Mouse (Mus musculus) forebrain, embryonic 13.5 days (tissue): ENCODE results near the gene Canx. TPM values are rescaled to one million over a fixed set of nuclear protein-coding genes. Genes with fewer than 3 reads are reported as not detected.

ENCODE experiments used
- ATAC-seq: fragments of 200-750 bp; cut with Nextera tagmentation; 2 replicates; pipeline ENCODE4 v1.8.0; 2017
- H3K27ac ChIP-seq: fragments of 300-500 bp; sonication (generic); 2 replicates; pipeline ENCODE4 v1.5.1; 2015; ENCODE audit warnings: inconsistent platforms, mild to moderate bottlenecking, moderate library complexity
- H3K27me3 ChIP-seq: fragments of 300-500 bp; sonication (generic); 2 replicates; pipeline ENCODE4 v1.6.1; 2015; ENCODE audit warnings: mild to moderate bottlenecking, inconsistent platforms
- H3K36me3 ChIP-seq: fragments of 300-500 bp; sonication (generic); 2 replicates; pipeline ENCODE4 v1.6.1; 2015; ENCODE audit warnings: mild to moderate bottlenecking, inconsistent platforms; ENCODE audit not compliant: poor library complexity, severe bottlenecking
- H3K4me1 ChIP-seq: fragments of 300-500 bp; sonication (generic); 2 replicates; pipeline ENCODE4 v1.6.1; 2015; ENCODE audit warnings: inconsistent platforms
- H3K4me2 ChIP-seq: fragments of 300-500 bp; sonication (generic); 2 replicates; pipeline ENCODE4 v1.6.1; 2015; ENCODE audit warnings: inconsistent platforms, mild to moderate bottlenecking, moderate library complexity
- H3K4me3 ChIP-seq: fragments of 300-500 bp; sonication (generic); 2 replicates; pipeline ENCODE4 v1.5.1; 2015; ENCODE audit warnings: mild to moderate bottlenecking, inconsistent platforms
- H3K9ac ChIP-seq: fragments of 300-500 bp; sonication (generic); 2 replicates; pipeline ENCODE4 v1.6.1; 2015; ENCODE audit warnings: mild to moderate bottlenecking, inconsistent platforms
- H3K9me3 ChIP-seq: fragments of 300-500 bp; sonication (generic); replicated peaks from 2 replicates; pipeline ENCODE4 v1.6.1; 2016; ENCODE audit warnings: inconsistent platforms
- WGBS: fragments of 180-500 bp; shearing (Covaris S2); methylation state at CpG from one replicate; pipeline ENCODE4 v1.1.7; 2015; 5-methylcytosine and 5-hydroxymethylcytosine counted together
- polyA plus RNA-seq: library from polyadenylated mRNA; unstranded; fragments of >200 nt; fragmentation: Nextera tagmentation; extraction: Ambion mirVana; gene quantifications from 2 replicates; pipeline ENCODE4 v1.2.1, GENCODE M21; 2015

The Canx gene
- polyA plus RNA-seq, 1 experiment from 2014 or later: 243 TPM

- Histone ChIP-seq H3K4me1 (no peaks in the 10 kb centered on the region), H3K27ac (no peak overlapping the region), H3K9me3 (no peaks in the 10 kb centered on the region), H3K36me3 (peaks cover 65% of the 10 kb centered on the region), H3K4me3 (no peak overlapping the region), H3K9ac (no peak overlapping the region), H3K4me2 (no peak overlapping the region), H3K27me3 (no peaks in the 10 kb centered on the region)
- ATAC-seq: no peak
- whole genome bisulfite sequencing: 90% methylated on average over 8 of the region's 8 CpGs
These were observed 59.5 kb downstream of the Canx start for GRCm38 (mm10) chr11:50265931-50266330.

- H3K36me3 ChIP-seq: peaks cover 92% of the 10 kb centered on the region
These were observed 62.3 kb downstream of the Canx start for GRCm38 (mm10) chr11:50263198-50263597.

GRCm38 (mm10) chr11:50262020-50262419, 63.5 kb downstream of the Canx start:
- Histone ChIP-seq H3K27ac (no peak overlapping the region), H3K4me2 (no peak overlapping the region), H3K36me3 (peaks cover 98% of the 10 kb centered on the region), H3K9me3 (no peaks in the 10 kb centered on the region), H3K4me3 (no peak overlapping the region), H3K9ac (no peak overlapping the region), H3K27me3 (no peaks in the 10 kb centered on the region), H3K4me1 (no peaks in the 10 kb centered on the region)
- 92% methylated on average over 4 of the region's 4 CpGs for WGBS
- ATAC-seq: no peak

More at GRCm38 (mm10) chr11:50263198-50263597, 62.3 kb downstream of the Canx start:
- Histone ChIP-seq H3K9me3 (no peaks in the 10 kb centered on the region), H3K27me3 (no peaks in the 10 kb centered on the region), H3K4me1 (no peaks in the 10 kb centered on the region), H3K4me3 (no peak overlapping the region), H3K9ac (no peak overlapping the region), H3K4me2 (no peak overlapping the region), H3K27ac (no peak overlapping the region)
- no peak for ATAC-seq
- WGBS: 95% methylated on average over 3 of the region's 3 CpGs

GRCm38 (mm10) chr11:50258310-50258709, 67.2 kb downstream of the Canx start:
- ATAC-seq: no peak
- Histone ChIP-seq H3K9ac (no peak overlapping the region), H3K36me3 (peaks cover 75% of the 10 kb centered on the region), H3K27ac (no peak overlapping the region), H3K9me3 (no peaks in the 10 kb centered on the region), H3K4me2 (no peak overlapping the region), H3K4me1 (no peaks in the 10 kb centered on the region), H3K27me3 (no peaks in the 10 kb centered on the region), H3K4me3 (no peak overlapping the region)
- WGBS: 86% methylated on average over 7 of the region's 7 CpGs

- ATAC-seq: no peak
- WGBS: 89% methylated on average over 7 of the region's 7 CpGs
These were observed 68.9 kb downstream of the Canx start for GRCm38 (mm10) chr11:50256615-50257014.

GRCm38 (mm10) chr11:50254010-50254580, 71.4 kb downstream of the Canx start:
- no peak overlapping the region for H3K9ac ChIP-seq
- WGBS: 78% methylated on average over 12 of the region's 12 CpGs
- ATAC-seq: peak; percentile 23; the same call in 1 of the 2 replicates

More at GRCm38 (mm10) chr11:50256615-50257014, 68.9 kb downstream of the Canx start:
- Histone ChIP-seq H3K27me3 (no peaks in the 10 kb centered on the region), H3K9me3 (no peaks in the 10 kb centered on the region), H3K36me3 (peaks cover 58% of the 10 kb centered on the region), H3K27ac (no peak overlapping the region), H3K4me3 (no peak overlapping the region), H3K4me2 (no peak overlapping the region), H3K9ac (no peak overlapping the region), H3K4me1 (no peaks in the 10 kb centered on the region)

GRCm38 (mm10) chr11:50253393-50253792, 72.1 kb downstream of the Canx start:
- Histone ChIP-seq H3K4me3 (no peak overlapping the region), H3K4me2 (no peak overlapping the region), H3K36me3 (peaks cover 26% of the 10 kb centered on the region), H3K27me3 (no peaks in the 10 kb centered on the region), H3K9me3 (no peaks in the 10 kb centered on the region), H3K4me1 (no peaks in the 10 kb centered on the region), H3K27ac (no peak overlapping the region), H3K9ac (no peak overlapping the region)
- WGBS: 80% methylated on average over 1 of the region's 1 CpGs
- ATAC-seq: 0 out of 2 replicates have a peak, but pooled peaks have one; percentile 43

More at GRCm38 (mm10) chr11:50254010-50254580, 71.4 kb downstream of the Canx start:
- Histone ChIP-seq H3K4me2 (no peak overlapping the region), H3K27me3 (no peaks in the 10 kb centered on the region), H3K36me3 (peaks cover 33% of the 10 kb centered on the region), H3K4me3 (no peak overlapping the region), H3K9me3 (no peaks in the 10 kb centered on the region), H3K4me1 (no peaks in the 10 kb centered on the region), H3K27ac (no peak overlapping the region)

- Histone ChIP-seq H3K9ac (no peak overlapping the region), H3K27ac (no peak overlapping the region), H3K36me3 (peaks cover 20% of the 10 kb centered on the region), H3K4me2 (no peak overlapping the region), H3K9me3 (no peaks in the 10 kb centered on the region), H3K4me3 (no peak overlapping the region), H3K27me3 (no peaks in the 10 kb centered on the region), H3K4me1 (no peaks in the 10 kb centered on the region)
- ATAC-seq: no peak
- WGBS: 84% methylated on average over 11 of the region's 11 CpGs
These were observed 72.7 kb downstream of the Canx start for GRCm38 (mm10) chr11:50252684-50253265.

GRCm38 (mm10) chr11:50252166-50252565, 73.3 kb downstream of the Canx start:
- 82% methylated on average over 3 of the region's 3 CpGs for WGBS
- Histone ChIP-seq H3K9ac (no peak overlapping the region), H3K36me3 (peaks cover 14% of the 10 kb centered on the region)

GRCm38 (mm10) chr11:50248473-50249171, 76.9 kb downstream of the Canx start:
- no peak overlapping the region for H3K4me2 ChIP-seq
- no peaks in the 10 kb centered on the region for H3K4me1 ChIP-seq
- no peaks in the 10 kb centered on the region for H3K27me3 ChIP-seq
- no peak overlapping the region for H3K27ac ChIP-seq
- no peaks in the 10 kb centered on the region for H3K36me3 ChIP-seq
- H3K9me3 ChIP-seq: no peaks in the 10 kb centered on the region
- no peak overlapping the region for H3K9ac ChIP-seq
- WGBS: 80% methylated on average over 7 of the region's 7 CpGs
- no peak for ATAC-seq
- H3K4me3 ChIP-seq: no peak overlapping the region

More at GRCm38 (mm10) chr11:50252166-50252565, 73.3 kb downstream of the Canx start:
- Histone ChIP-seq H3K27me3 (no peaks in the 10 kb centered on the region), H3K4me2 (no peak overlapping the region), H3K9me3 (no peaks in the 10 kb centered on the region), H3K4me3 (no peak overlapping the region), H3K27ac (no peak overlapping the region), H3K4me1 (no peaks in the 10 kb centered on the region)
- ATAC-seq: no peak

- no peaks in the 10 kb centered on the region for H3K36me3 ChIP-seq
- H3K9ac ChIP-seq: no peak overlapping the region
- 83% methylated on average over 5 of the region's 5 CpGs for WGBS
- no peaks in the 10 kb centered on the region for H3K27me3 ChIP-seq
- no peaks in the 10 kb centered on the region for H3K9me3 ChIP-seq
- H3K4me2 ChIP-seq: no peak overlapping the region
- no peak for ATAC-seq
- no peak overlapping the region for H3K27ac ChIP-seq
- H3K4me3 ChIP-seq: no peak overlapping the region
- no peaks in the 10 kb centered on the region for H3K4me1 ChIP-seq
These were observed 80.2 kb downstream of the Canx start for GRCm38 (mm10) chr11:50245269-50245668.
